Mouse (Mus musculus): ENCODE measurements around the gene Rapgef1. TPM values are rescaled to one million over a fixed set of nuclear protein-coding genes. Genes with fewer than 3 reads are reported as not detected.
"Not testable (repeated sequence)": the region's sequence is repeated elsewhere in the genome, so short reads cannot be mapped to it uniquely, and the experiment has no call there.

Gene Rapgef1
- total RNA-seq, 2 experiments from 2014 or later, result 99.0 to 104 TPM

GRCm38 (mm10) chr2:29698421-29699290 lies 79.1 kb downstream of the Rapgef1 start:
- no peak for DNase-seq (ENCODE audit: extremely low spot score in 1 of 2, low spot score in 1 of 2)

GRCm38 (mm10) chr2:29700898-29701297 lies 81.4 kb downstream of the Rapgef1 start:
- DNase-seq (ENCODE audit: extremely low spot score in 1 of 2, low spot score in 1 of 2), result no peak

GRCm38 (mm10) chr2:29701393-29701792 lies 81.9 kb downstream of the Rapgef1 start:
- DNase-seq (ENCODE audit: extremely low spot score in 1 of 2, low spot score in 1 of 2), result no peak

GRCm38 (mm10) chr2:29702189-29702588 lies 82.7 kb downstream of the Rapgef1 start:
- no peak for DNase-seq (ENCODE audit: extremely low spot score in 1 of 2, low spot score in 1 of 2)

- no peak for DNase-seq (ENCODE audit: extremely low spot score in 1 of 2, low spot score in 1 of 2)
Measured at GRCm38 (mm10) chr2:29703104-29704081, 83.9 kb downstream of the Rapgef1 start.

- no peak for DNase-seq (ENCODE audit: extremely low spot score in 1 of 2, low spot score in 1 of 2)
Measured at GRCm38 (mm10) chr2:29705493-29705892, 86.0 kb downstream of the Rapgef1 start.

- no peak for DNase-seq (ENCODE audit: extremely low spot score in 1 of 2, low spot score in 1 of 2)
Measured at GRCm38 (mm10) chr2:29706726-29707620, 87.5 kb downstream of the Rapgef1 start.

- peak in 1 of 2 experiments; percentile 34 for DNase-seq (ENCODE audit: extremely low spot score in 1 of 2, low spot score in 1 of 2)
Measured at GRCm38 (mm10) chr2:29707731-29708130, 88.2 kb downstream of the Rapgef1 start.

- not testable (repeated sequence) for DNase-seq (ENCODE audit: extremely low spot score in 1 of 2, low spot score in 1 of 2)
Measured at GRCm38 (mm10) chr2:29708209-29708608, 88.7 kb downstream of the Rapgef1 start.

GRCm38 (mm10) chr2:29711038-29711437 lies 91.5 kb downstream of the Rapgef1 start:
- no peak for DNase-seq (ENCODE audit: extremely low spot score in 1 of 2, low spot score in 1 of 2)

GRCm38 (mm10) chr2:29711877-29712276 lies 92.4 kb downstream of the Rapgef1 start:
- DNase-seq (ENCODE audit: extremely low spot score in 1 of 2, low spot score in 1 of 2), result no peak

- DNase-seq (ENCODE audit: extremely low spot score in 1 of 2, low spot score in 1 of 2), result no peak
Measured at GRCm38 (mm10) chr2:29713501-29713900, 94.0 kb downstream of the Rapgef1 start.

GRCm38 (mm10) chr2:29714127-29714526 lies 94.6 kb downstream of the Rapgef1 start:
- no peak for DNase-seq (ENCODE audit: extremely low spot score in 1 of 2, low spot score in 1 of 2)

- no peak for DNase-seq (ENCODE audit: extremely low spot score in 1 of 2, low spot score in 1 of 2)
Measured at GRCm38 (mm10) chr2:29716143-29716542, 96.6 kb downstream of the Rapgef1 start.

GRCm38 (mm10) chr2:29716691-29717090 lies 97.2 kb downstream of the Rapgef1 start:
- no peak for DNase-seq (ENCODE audit: extremely low spot score in 1 of 2, low spot score in 1 of 2)

GRCm38 (mm10) chr2:29718581-29718980 lies 99.1 kb downstream of the Rapgef1 start:
- DNase-seq (ENCODE audit: extremely low spot score in 1 of 2, low spot score in 1 of 2), result no peak

- no peak for DNase-seq (ENCODE audit: extremely low spot score in 1 of 2, low spot score in 1 of 2)
Measured at GRCm38 (mm10) chr2:29723132-29723531, 103.6 kb downstream of the Rapgef1 start.

- no peak for DNase-seq (ENCODE audit: extremely low spot score in 1 of 2, low spot score in 1 of 2)
Measured at GRCm38 (mm10) chr2:29724664-29725365, 105.3 kb downstream of the Rapgef1 start.

GRCm38 (mm10) chr2:29729500-29729899 lies 110.0 kb downstream of the Rapgef1 start:
- DNase-seq (ENCODE audit: extremely low spot score in 1 of 2, low spot score in 1 of 2), result no peak
